8 mouse cellular contexts compared by ENCODE assay signal in genomic region chr7:30279951-30280669, GRCm38 (mm10). TPM values are rescaled to one million over a fixed set of nuclear protein-coding genes. Genes with fewer than 3 reads are reported as not detected.
DNase-seq lines count a peak whose midpoint lies in the region; ATAC-seq and TF ChIP-seq lines count a peak whose summit lies in the region.

Thap8 (plus strand) TSS chr7:30280094.
Wdr62 (minus strand) TSS chr7:30280419.

- TF ChIP-seq POLR2A in bone marrow, adult 2 months (IDR thresholded peaks at IDR 0.05; ENCODE audit: borderline replicate concordance, control insufficient read depth, low read depth, low read length): peak; percentile 60; the same call in 1 of the 2 replicates
- 0 out of 2 replicates have a peak, but pooled peaks have one; percentile 35 for TF ChIP-seq POLR2A in limb, embryonic 14.5 days (IDR thresholded peaks at IDR 0.05; ENCODE audit: borderline replicate concordance, extremely low read depth, insufficient read depth, insufficient read length)

- H3K9ac ChIP-seq in embryonic facial prominence, embryonic 15.5 days: peak within 1 kb of the TSS; percentile 43
- H3K9ac ChIP-seq in limb, embryonic 14.5 days (ENCODE audit: low read depth, low read length, severe bottlenecking): peak within 1 kb of the TSS; percentile 50
- H3K9ac ChIP-seq in midbrain, postnatal 0 days (replicated peaks; ENCODE audit: low read length, poor library complexity, severe bottlenecking): peak within 1 kb of the TSS; percentile 61

- no peaks in the 10 kb centered on the region for H3K9me3 ChIP-seq in embryonic facial prominence, embryonic 15.5 days (replicated peaks)
- no peaks in the 10 kb centered on the region for H3K9me3 ChIP-seq in limb, embryonic 14.5 days (ENCODE audit: control insufficient read depth, low read length)
- no peaks in the 10 kb centered on the region for H3K9me3 ChIP-seq in midbrain, postnatal 0 days (ENCODE audit: low read length)

- peak; percentile 96 for DNase-seq in 416B (ENCODE audit: low read depth)
- DNase-seq in heart, adult 8-10 months (ENCODE audit: low spot score): peak; percentile 91
- DNase-seq in kidney, adult 9 months: peak; percentile 94
- DNase-seq in limb, embryonic 14.5 days (ENCODE audit: low spot score): peak; percentile 97
- DNase-seq in midbrain, postnatal 0 days (ENCODE audit: low spot score): peak; percentile 97
- peak; percentile 83 to 89 for DNase-seq in spleen, postnatal 14 days (ENCODE audit: low spot score in 2 of 2)

- peak; percentile 96 for ATAC-seq in embryonic facial prominence, embryonic 15.5 days (ENCODE audit: insufficient number of reproducible peaks, low FRiP score, low TSS enrichment, low read depth)
- peak; percentile 96 for ATAC-seq in limb, embryonic 14.5 days (ENCODE audit: low FRiP score, low read depth)
- peak; percentile 95 for ATAC-seq in midbrain, postnatal 0 days (ENCODE audit: low FRiP score)

- TF ChIP-seq CTCF in bone marrow, adult 2 months (IDR thresholded peaks at IDR 0.05; ENCODE audit: control insufficient read depth, insufficient read depth, low read length): no peak
- TF ChIP-seq CTCF in midbrain, postnatal 0 days (IDR thresholded peaks at IDR 0.05): no peak

- peak within 1 kb of the TSS; percentile 90 for H3K27ac ChIP-seq in bone marrow, adult 2 months (ENCODE audit: control insufficient read depth, insufficient read depth, low read depth, low read length, poor library complexity)
- H3K27ac ChIP-seq in embryonic facial prominence, embryonic 15.5 days (replicated peaks): peak within 1 kb of the TSS; percentile 99
- peak within 1 kb of the TSS; percentile 92 for H3K27ac ChIP-seq in limb, embryonic 14.5 days (replicated peaks; ENCODE audit: low read depth, low read length)
- peak within 1 kb of the TSS; percentile 98 for H3K27ac ChIP-seq in midbrain, postnatal 0 days (ENCODE audit: low read depth, low read length)

- H3K4me3 ChIP-seq in bone marrow, adult 2 months (replicated peaks; ENCODE audit: control insufficient read depth, low read depth, low read length): peak within 1 kb of the TSS; percentile 82
- H3K4me3 ChIP-seq in embryonic facial prominence, embryonic 15.5 days (replicated peaks): peak within 1 kb of the TSS; percentile 70
- H3K4me3 ChIP-seq in limb, embryonic 14.5 days (replicated peaks; ENCODE audit: low read length): peak within 1 kb of the TSS; percentile 73
- peak within 1 kb of the TSS; percentile 65 for H3K4me3 ChIP-seq in midbrain, postnatal 0 days (ENCODE audit: low read depth, low read length)

- H3K4me1 ChIP-seq in bone marrow, adult 2 months (ENCODE audit: control insufficient read depth, insufficient read depth, low read length): no peaks in the 10 kb centered on the region; the same call in 1 of the 2 replicates
- H3K4me1 ChIP-seq in embryonic facial prominence, embryonic 15.5 days: peaks cover 19% of the 10 kb centered on the region
- peaks cover 5% of the 10 kb centered on the region; the same call in 1 of the 2 replicates for H3K4me1 ChIP-seq in limb, embryonic 14.5 days (ENCODE audit: control insufficient read depth, insufficient read depth, low read length)
- 0 out of 2 replicates have a peak, but pooled peaks cover 2% of the 10 kb centered on the region for H3K4me1 ChIP-seq in midbrain, postnatal 0 days (ENCODE audit: insufficient read depth, low read length)

- H3K36me3 ChIP-seq in embryonic facial prominence, embryonic 15.5 days: no peaks in the 10 kb centered on the region
- H3K36me3 ChIP-seq in limb, embryonic 14.5 days (ENCODE audit: control insufficient read depth, insufficient read depth, low read length): no peaks in the 10 kb centered on the region
- no peaks in the 10 kb centered on the region for H3K36me3 ChIP-seq in midbrain, postnatal 0 days (ENCODE audit: insufficient read depth, low read length)

- WGBS in bone marrow, adult 2 months: under 1% methylated on average over 49 of the region's 49 CpGs
- WGBS in embryonic facial prominence, embryonic 15.5 days: under 1% methylated on average over 49 of the region's 49 CpGs
- under 1% methylated on average over 49 of the region's 49 CpGs for WGBS in limb, embryonic 14.5 days
- WGBS in midbrain, postnatal 0 days: under 1% methylated on average over 49 of the region's 49 CpGs

- peak within 1 kb of the TSS; percentile 89 for H3K4me2 ChIP-seq in embryonic facial prominence, embryonic 15.5 days (replicated peaks)
- H3K4me2 ChIP-seq in limb, embryonic 14.5 days (replicated peaks; ENCODE audit: low read depth, low read length, severe bottlenecking): peak within 1 kb of the TSS; percentile 92
- peak within 1 kb of the TSS; percentile 91 for H3K4me2 ChIP-seq in midbrain, postnatal 0 days (ENCODE audit: low read depth, low read length, poor library complexity, severe bottlenecking)

- no peaks in the 10 kb centered on the region for H3K27me3 ChIP-seq in embryonic facial prominence, embryonic 15.5 days
- no peaks in the 10 kb centered on the region for H3K27me3 ChIP-seq in limb, embryonic 14.5 days (ENCODE audit: control insufficient read depth, insufficient read depth, low read length)
- H3K27me3 ChIP-seq in midbrain, postnatal 0 days (ENCODE audit: insufficient read depth, low read length): no peaks in the 10 kb centered on the region

RNA-seq across cellular contexts. Expression of gene Thap8, which starts in this region (rescaled TPM):
- polyA plus RNA-seq in bone marrow, adult 2 months (2011; ENCODE audit: insufficient read depth, insufficient read length, low replicate concordance, missing spikeins): not detected in 2 replicates
- polyA plus RNA-seq in embryonic facial prominence, embryonic 15.5 days (2015; fragmentation: Nextera tagmentation; extraction: Ambion mirVana): 0.34 and 0.49 TPM in 2 replicates
- total RNA-seq in heart, adult 8-10 months (2022): under 1 TPM in 1 of 4 experiments, not detected in 3; 0.44 TPM
- polyA plus RNA-seq in limb, embryonic 14.5 days (2012; rRNA removed): 0.10 and 0.23 TPM in 2 replicates
- 0.15 TPM in 1 of 2 replicates, not detected in the other for polyA plus RNA-seq in limb, embryonic 14.5 days (2014; fragmentation: Nextera tagmentation; extraction: Ambion mirVana)
- 0.71 TPM in 1 of 2 replicates, not detected in the other for total RNA-seq in midbrain, postnatal 0 days (2014; rRNA removed)
- polyA plus RNA-seq in midbrain, postnatal 0 days (2015; fragmentation: Nextera tagmentation; extraction: Ambion mirVana): 0.38 and 0.57 TPM in 2 replicates

RNA-seq across cellular contexts. Expression of gene Wdr62, which starts in this region (rescaled TPM):
- 33.7 and 45.3 TPM in 2 replicates for polyA plus RNA-seq in bone marrow, adult 2 months (2011; ENCODE audit: insufficient read depth, insufficient read length, low replicate concordance, missing spikeins)
- polyA plus RNA-seq in embryonic facial prominence, embryonic 15.5 days (2015; fragmentation: Nextera tagmentation; extraction: Ambion mirVana): 6.7 and 8.6 TPM in 2 replicates
- total RNA-seq in heart, adult 8-10 months (2022): 1 to 10 TPM in 1 of 4 experiments, under 1 TPM in 3; 0.41 to 1.5 (median 0.84) TPM
- 22.9 and 26.4 TPM in 2 replicates for polyA plus RNA-seq in limb, embryonic 14.5 days (2012; rRNA removed)
- 7.8 and 8.8 TPM in 2 replicates for polyA plus RNA-seq in limb, embryonic 14.5 days (2014; fragmentation: Nextera tagmentation; extraction: Ambion mirVana)
- 1.7 and 24.3 TPM in 2 replicates for total RNA-seq in midbrain, postnatal 0 days (2014; rRNA removed)
- polyA plus RNA-seq in midbrain, postnatal 0 days (2015; fragmentation: Nextera tagmentation; extraction: Ambion mirVana): 3.3 and 4.1 TPM in 2 replicates

Comparison
In these comparisons a context has a peak if more than half of its experiments do, and no peak if none do; other contexts are left out.
1. Peak in every context shown above with its lines: DNase-seq, ATAC-seq, H3K4me3 ChIP-seq and H3K27ac ChIP-seq.